ENCODE assay signal across 1 mouse cellular context in the genomic region with DNA sequence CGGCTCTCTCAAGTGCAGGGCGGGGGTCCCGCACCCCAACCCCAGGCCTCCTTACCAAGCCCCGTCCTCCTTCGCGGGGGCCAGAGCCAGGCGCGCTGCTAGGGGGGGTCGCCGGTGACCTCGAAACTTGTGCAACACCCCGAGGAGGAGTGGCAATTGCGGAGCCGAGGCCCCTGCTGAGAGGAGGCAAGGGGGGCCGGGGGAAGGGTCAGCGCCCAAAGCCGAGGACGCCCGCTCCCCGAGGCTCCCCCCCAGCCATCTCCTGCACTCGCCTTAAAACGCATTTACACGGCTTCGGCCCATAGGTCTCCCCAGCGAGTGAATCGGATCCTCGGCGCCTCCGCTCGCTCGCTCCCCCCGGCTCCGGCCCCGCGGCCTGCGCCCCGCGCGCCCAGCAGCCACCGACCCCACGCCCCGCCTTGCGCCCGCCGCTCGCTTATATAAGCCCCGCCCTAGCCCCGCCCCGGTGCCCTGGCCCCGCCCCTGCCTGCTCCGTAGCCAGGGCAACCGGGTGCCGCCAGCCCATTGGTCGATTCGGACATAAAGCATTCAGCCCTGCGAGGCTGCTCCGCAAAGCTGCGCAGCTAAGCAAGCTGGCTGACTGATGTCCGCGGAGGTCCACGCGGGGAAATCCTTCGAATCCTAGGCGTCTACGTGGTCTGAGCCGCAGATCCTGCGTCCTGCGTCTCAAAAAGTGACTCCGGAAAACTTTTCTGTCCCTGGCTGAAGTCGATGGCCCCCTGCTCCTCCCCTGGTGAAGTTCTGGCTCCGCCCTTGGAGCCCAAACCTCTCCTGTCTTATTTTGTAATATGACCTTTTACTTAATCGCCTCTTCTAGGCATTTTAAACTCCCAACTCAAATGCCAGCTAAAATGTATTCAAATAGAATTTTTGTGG.
TF ChIP-seq lines count a peak whose summit lies in the region.

A gene (minus strand): TSS at position 414 of the 897 bp plus-strand sequence.

TF ChIP-seq in CH12.LX, 34 proteins besides CTCF, POLR2A, EP300 and RAD21 (continued from another document):
- peak; percentile 53; the same call in 1 of the 2 replicates for TF ChIP-seq TBP (conservative IDR thresholded peaks at IDR 0.05; ENCODE audit: low read depth, low read length)
